Mouse (Mus musculus) gastrocnemius, adult 2 months (tissue): ENCODE measurements around the gene Rapgef5. TPM values are rescaled to one million over a fixed set of nuclear protein-coding genes. Genes with fewer than 3 reads are reported as not detected.

Experiments
- DNase-seq: peaks from one replicate; pipeline ENCODE4 v3.0.0; 2022
- H3K27ac ChIP-seq: fragments of 200-600 bp; 2 replicates; pipeline ENCODE4 v1.8.1; 2022; ENCODE audit warnings: mild to moderate bottlenecking
- H3K4me3 ChIP-seq: fragments of 200-600 bp; 2 replicates; pipeline ENCODE4 v1.8.1; 2022; ENCODE audit warnings: mild to moderate bottlenecking, moderate library complexity
- CTCF ChIP-seq: fragments of 200-600 bp; IDR thresholded peaks from 2 replicates; pipeline ENCODE4 v1.8.1; 2022; ENCODE audit warnings: antibody characterized with exemption, mild to moderate bottlenecking, moderate library complexity
- intact Hi-C: fragments of 180-260 bp; cut with DNase I; formaldehyde crosslinking; loops from one replicate; pipeline ENCODE4 v1.15.1; 2025
- total RNA-seq, 2 experiments: library from RNA; stranded (reverse); gene quantifications; 2 replicates each; pipeline ENCODE4 v1.2.3; 2021

The Rapgef5 gene
- total RNA-seq, 2 experiments from 2014 or later = 4.1 to 5.4 TPM

GRCm38 (mm10) chr12:117691336-117691735, 175.1 kb downstream of the Rapgef5 start:
- H3K27ac ChIP-seq = no peak overlapping the region
- intact Hi-C loops = no loop called here
- DNase-seq = no peak
- H3K4me3 ChIP-seq = no peak overlapping the region
- TF ChIP-seq CTCF = no peak

DNA sequence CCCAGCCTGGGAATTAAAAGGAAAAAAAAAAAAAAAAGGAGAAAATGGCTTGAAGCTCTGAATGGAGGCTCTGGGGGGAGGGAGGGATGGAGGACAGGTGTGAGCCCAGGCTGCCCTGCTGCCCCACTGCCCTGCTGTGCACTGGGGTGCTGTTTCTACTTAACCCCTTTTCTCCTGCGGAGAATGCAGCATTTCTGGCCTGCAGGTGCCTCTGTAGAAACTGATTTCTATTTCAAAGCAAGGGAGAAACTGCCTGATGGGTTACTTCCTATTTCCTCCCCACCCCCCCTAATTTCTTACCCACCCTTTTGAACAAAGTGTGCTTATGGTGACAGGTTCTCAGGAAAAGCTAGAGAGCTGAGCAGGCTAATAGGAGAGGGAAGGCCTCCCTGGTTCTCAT, 176.5 kb downstream of the Rapgef5 start:
- DNase-seq = no peak
- intact Hi-C loops = no loop called here
- no peak overlapping the region for H3K4me3 ChIP-seq
- no peak for TF ChIP-seq CTCF
- H3K27ac ChIP-seq = no peak overlapping the region

GRCm38 (mm10) chr12:117699950-117700665, 183.8 kb downstream of the Rapgef5 start:
- TF ChIP-seq CTCF = no peak
- no peak overlapping the region for H3K4me3 ChIP-seq
- intact Hi-C loops = no loop called here
- no peak for DNase-seq
- no peak overlapping the region for H3K27ac ChIP-seq

DNA sequence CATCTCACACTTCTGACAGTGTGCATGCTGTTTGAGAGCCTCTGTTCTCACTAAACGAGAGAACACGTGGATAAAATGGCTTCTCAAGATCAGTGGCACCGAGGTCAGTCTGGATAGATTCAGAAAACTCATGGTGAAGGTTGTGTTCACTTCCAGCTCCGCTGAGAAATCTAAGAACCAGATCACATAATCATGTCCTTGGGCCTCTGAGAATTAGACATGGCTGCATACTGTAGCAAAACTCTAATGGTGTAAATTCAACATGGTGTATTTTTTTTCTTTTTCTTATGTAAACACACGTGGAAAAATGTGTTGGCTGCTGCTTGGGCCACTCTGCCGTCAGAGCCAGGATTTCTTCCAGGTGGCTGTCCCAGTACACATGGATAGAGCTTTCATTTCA, 184.6 kb downstream of the Rapgef5 start:
- no peak for TF ChIP-seq CTCF
- no peak for DNase-seq
- no peak overlapping the region for H3K4me3 ChIP-seq
- H3K27ac ChIP-seq = no peak overlapping the region
- intact Hi-C loops = no loop called here

- no peak for DNase-seq
- Histone ChIP-seq H3K4me3 (no peak overlapping the region), H3K27ac (no peak overlapping the region)
- no peak for TF ChIP-seq CTCF
- intact Hi-C loops = no loop called here
These were observed 186.0 kb downstream of the Rapgef5 start for GRCm38 (mm10) chr12:117702291-117702690.

DNA sequence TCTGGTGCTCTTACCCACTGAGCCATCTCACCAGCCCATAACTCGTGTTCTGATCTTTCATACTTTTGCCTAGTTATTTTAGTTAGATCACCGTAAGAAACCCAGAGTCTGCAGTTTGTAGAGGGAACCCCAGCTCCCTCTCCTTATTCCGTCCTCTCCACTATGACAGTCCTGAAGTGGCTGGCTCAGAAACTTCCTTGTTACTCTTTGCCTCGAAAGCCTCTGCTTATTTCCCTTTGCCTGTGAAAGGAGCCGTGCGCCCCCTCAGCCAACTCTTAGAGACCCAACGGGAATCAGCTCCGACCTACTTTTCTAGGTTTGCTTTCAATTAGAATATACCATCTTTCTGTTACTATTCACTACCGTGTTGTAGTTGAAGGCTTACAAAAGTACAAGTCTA, 186.6 kb downstream of the Rapgef5 start:
- intact Hi-C loops = no loop called here
- no peak overlapping the region for H3K27ac ChIP-seq
- no peak for TF ChIP-seq CTCF
- H3K4me3 ChIP-seq = no peak overlapping the region
- no peak for DNase-seq

DNA sequence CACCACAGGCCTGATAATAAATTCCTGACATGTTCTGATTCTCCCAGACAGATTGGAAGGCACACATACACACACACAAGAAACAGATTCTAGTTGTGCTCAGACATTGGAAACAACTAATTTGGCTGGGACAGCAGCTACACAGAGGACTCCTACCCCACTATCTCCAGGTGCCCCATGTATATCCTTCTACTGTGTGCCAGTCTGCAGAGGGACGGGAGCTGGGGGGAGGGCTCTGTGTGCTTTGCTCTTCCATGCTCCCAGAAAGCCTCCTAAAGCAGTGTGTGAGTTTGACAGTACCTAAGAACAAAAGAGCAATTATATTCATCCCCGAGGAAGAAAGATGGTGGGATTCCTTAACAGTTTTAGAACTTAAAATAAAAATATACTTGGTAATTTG, 187.1 kb downstream of the Rapgef5 start:
- DNase-seq = no peak
- no peak for TF ChIP-seq CTCF
- Histone ChIP-seq H3K27ac (no peak overlapping the region), H3K4me3 (no peak overlapping the region)
- intact Hi-C loops = no loop called here

- no peak overlapping the region for H3K27ac ChIP-seq
- intact Hi-C loops = no loop called here
- H3K4me3 ChIP-seq = no peak overlapping the region
- no peak for TF ChIP-seq CTCF
- no peak for DNase-seq
These were observed 189.0 kb downstream of the Rapgef5 start for GRCm38 (mm10) chr12:117705308-117705707.

DNA sequence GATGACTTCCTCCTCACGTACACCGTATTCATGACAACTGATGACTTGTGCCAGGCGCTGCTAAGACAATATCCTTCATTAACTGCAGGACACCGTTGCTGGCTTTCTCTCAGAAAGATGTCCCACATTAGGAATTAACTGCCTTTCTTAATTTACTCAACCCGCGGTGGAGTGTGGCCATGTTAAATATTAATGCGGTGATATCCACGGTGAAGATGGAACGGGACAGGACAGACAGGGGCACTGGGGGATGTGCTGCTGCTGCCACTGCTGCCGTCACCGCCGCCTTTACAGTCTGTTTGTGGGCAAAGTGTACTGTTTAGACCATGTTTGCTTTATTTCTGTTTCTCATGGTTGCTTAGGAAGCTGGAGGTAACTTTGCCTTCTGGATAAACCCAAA, 193.0 kb downstream of the Rapgef5 start:
- Histone ChIP-seq H3K27ac (no peak overlapping the region), H3K4me3 (no peak overlapping the region)
- no peak for TF ChIP-seq CTCF
- no peak for DNase-seq
- intact Hi-C loops = no loop called here

DNA sequence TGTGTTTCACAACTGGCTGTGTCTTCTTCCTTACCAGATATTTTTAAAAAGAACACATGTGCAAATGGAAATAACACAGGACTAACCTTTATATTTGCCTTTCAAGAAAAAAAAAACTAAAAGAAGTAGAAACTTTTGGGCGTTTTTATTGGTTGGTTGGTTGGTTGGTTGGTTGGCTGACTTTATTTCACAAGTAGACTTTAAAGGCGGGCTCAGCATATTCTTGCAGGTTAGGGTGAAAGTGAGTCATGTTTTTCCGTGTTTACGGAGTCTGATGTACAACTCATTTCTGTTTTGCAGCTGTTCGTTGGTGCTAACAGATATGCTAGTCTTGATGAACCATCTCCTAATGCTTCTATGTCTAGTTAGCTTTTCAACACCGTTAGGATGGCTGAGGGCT, 196.2 kb downstream of the Rapgef5 start:
- no peak overlapping the region for H3K4me3 ChIP-seq
- TF ChIP-seq CTCF = no peak
- intact Hi-C loops = no loop called here
- DNase-seq = no peak
- no peak overlapping the region for H3K27ac ChIP-seq

DNA sequence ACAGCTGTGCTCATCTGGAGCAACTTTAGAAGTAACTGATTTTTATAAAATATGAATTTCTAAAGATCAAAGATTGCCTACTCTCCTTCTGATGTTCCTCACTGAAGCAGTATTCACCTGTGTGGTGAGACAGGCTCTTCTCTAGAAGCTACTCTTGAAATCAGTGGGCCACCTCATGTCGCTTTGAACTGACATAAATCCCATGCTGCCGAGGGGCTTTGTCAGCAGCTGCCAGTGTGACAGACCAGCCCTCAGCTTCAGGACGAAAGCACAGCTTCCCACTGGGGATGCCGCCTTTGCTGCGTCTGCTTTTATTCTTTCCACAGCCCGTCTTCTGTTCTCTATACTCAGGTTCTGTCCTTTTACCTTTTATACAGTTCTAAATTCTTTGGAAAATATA, 197.3 kb downstream of the Rapgef5 start:
- Histone ChIP-seq H3K27ac (no peak overlapping the region), H3K4me3 (no peak overlapping the region)
- no peak for TF ChIP-seq CTCF
- DNase-seq = no peak
- intact Hi-C loops = no loop called here

DNA sequence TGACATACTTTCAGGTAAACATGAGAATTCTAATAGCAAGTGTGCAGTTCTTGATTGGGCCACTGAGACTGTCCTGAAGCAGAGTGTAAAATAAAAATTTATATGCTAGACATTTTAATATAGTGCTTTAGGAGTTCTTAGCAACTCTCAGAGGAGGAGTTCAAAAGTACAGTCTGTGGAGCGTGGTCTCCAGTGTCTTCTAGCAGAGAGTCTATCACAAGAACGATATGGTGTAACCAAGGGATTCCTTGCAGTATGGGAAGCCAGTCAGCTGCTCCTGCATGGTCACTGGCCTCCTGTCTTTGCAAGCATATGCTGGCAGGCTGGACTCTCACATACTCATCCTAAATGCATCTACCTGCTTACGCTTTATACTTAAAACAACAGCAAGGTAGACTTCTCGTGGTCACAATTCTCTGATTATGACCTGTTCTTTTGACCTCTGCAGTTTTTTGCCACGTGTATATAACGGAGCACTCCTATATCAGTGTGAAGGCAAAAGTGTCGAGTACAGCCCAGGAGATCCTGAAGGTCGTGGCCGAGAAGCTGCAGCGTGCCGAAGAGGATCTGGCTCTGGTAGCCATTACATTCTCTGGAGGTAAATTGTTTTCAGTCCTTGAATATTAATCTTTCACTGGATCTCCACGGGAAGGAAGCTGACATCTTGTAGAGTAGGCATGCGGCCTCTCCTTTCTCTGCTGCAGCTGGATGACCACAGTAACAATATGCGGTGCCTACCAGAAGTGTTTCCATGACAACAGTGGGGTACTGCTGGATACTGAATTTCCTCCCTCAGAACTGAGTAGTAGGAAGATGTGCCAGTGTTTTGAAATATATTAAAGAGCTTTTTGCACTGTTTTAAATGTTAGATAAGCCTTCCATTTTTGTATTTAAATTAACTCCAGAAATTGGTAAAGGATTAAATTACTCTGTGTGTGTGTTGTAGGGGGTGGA, 204.8 kb downstream of the Rapgef5 start:
- no peak for TF ChIP-seq CTCF
- intact Hi-C loops = no loop called here
- Histone ChIP-seq H3K4me3 (no peak overlapping the region), H3K27ac (peak overlapping the region; percentile 20; the same call in 1 of the 2 replicates)
- no peak for DNase-seq

GRCm38 (mm10) chr12:117721748-117722150, 205.5 kb downstream of the Rapgef5 start:
- DNase-seq = no peak
- no peak for TF ChIP-seq CTCF
- intact Hi-C loops = no loop called here
- Histone ChIP-seq H3K27ac (no peak overlapping the region), H3K4me3 (no peak overlapping the region)
